8 mouse cellular contexts compared by ENCODE assay signal in genomic region chr8:85036381-85036717, GRCm38 (mm10). TPM values are rescaled to one million over a fixed set of nuclear protein-coding genes. Genes with fewer than 3 reads are reported as not detected.
DNase-seq lines count a peak whose midpoint lies in the region; ATAC-seq and TF ChIP-seq lines count a peak whose summit lies in the region.

No protein-coding gene starts in this region.

- peak overlapping the region; percentile 83 for H3K9ac ChIP-seq in heart, adult 2 months (ENCODE audit: low read depth, low read length)
- H3K9ac ChIP-seq in forebrain, embryonic 12.5 days, result peak overlapping the region; percentile 72
- peak overlapping the region; percentile 75 for H3K9ac ChIP-seq in liver, embryonic 15.5 days

- peaks cover 5% of the 10 kb centered on the region for H3K79me2 ChIP-seq in heart, adult 2 months (replicated peaks; ENCODE audit: control insufficient read depth, insufficient read depth, low read length)

- TF ChIP-seq EP300 in heart, adult 2 months (IDR thresholded peaks at IDR 0.05; ENCODE audit: insufficient read depth, low read depth, low read length), result no peak

- no peak for TF ChIP-seq CTCF in heart, adult 2 months (IDR thresholded peaks at IDR 0.05)

- peaks cover 9% of the 10 kb centered on the region for H3K36me3 ChIP-seq in heart, adult 2 months (ENCODE audit: control insufficient read depth, insufficient read depth, low read length)
- H3K36me3 ChIP-seq in forebrain, embryonic 12.5 days (replicated peaks), result peaks cover 46% of the 10 kb centered on the region
- peaks cover 51% of the 10 kb centered on the region for H3K36me3 ChIP-seq in liver, embryonic 15.5 days (replicated peaks)

- no peaks in the 10 kb centered on the region for H3K9me3 ChIP-seq in forebrain, embryonic 12.5 days
- no peaks in the 10 kb centered on the region for H3K9me3 ChIP-seq in liver, embryonic 15.5 days (replicated peaks)

- under 1% methylated on average over 9 of the region's 9 CpGs for WGBS in heart, adult 2 months
- 0% methylated on average over 9 of the region's 9 CpGs for WGBS in forebrain, embryonic 12.5 days
- WGBS in liver, embryonic 15.5 days (ENCODE audit: insufficient replicate concordance), result under 1% methylated on average over 9 of the region's 9 CpGs

- intact Hi-C loops in heart, adult 2 months (cut with DNase I), result loop anchor here (5.0 kb wide), 1 partner anchor 36 kb away; the partner anchor contains the start of gene Dhps

- peak overlapping the region; percentile 96 for H3K27ac ChIP-seq in heart, adult 2 months
- peak overlapping the region; percentile 84 for H3K27ac ChIP-seq in forebrain, embryonic 12.5 days
- H3K27ac ChIP-seq in liver, embryonic 15.5 days (replicated peaks), result peak overlapping the region; percentile 87

- H3K4me2 ChIP-seq in forebrain, embryonic 12.5 days, result peak overlapping the region; percentile 83
- H3K4me2 ChIP-seq in liver, embryonic 15.5 days, result peak overlapping the region; percentile 93

- peak; percentile 79; the same call in 1 of the 2 replicates for TF ChIP-seq POLR2A in heart, adult 2 months (IDR thresholded peaks at IDR 0.05; ENCODE audit: insufficient read depth, low read depth, low read length)

- no peaks in the 10 kb centered on the region for H3K27me3 ChIP-seq in heart, adult 2 months (ENCODE audit: control insufficient read depth, insufficient read depth, low read length)
- H3K27me3 ChIP-seq in forebrain, embryonic 12.5 days, result no peaks in the 10 kb centered on the region
- H3K27me3 ChIP-seq in liver, embryonic 15.5 days, result no peaks in the 10 kb centered on the region

- ATAC-seq in CD4-positive, CD25-positive, alpha-beta regulatory T cell, adult 4 months, result peak; percentile 20
- peak; percentile 45 for ATAC-seq in forebrain, embryonic 12.5 days (ENCODE audit: low FRiP score)
- ATAC-seq in liver, embryonic 15.5 days (ENCODE audit: insufficient read depth), result peak; percentile 27

- H3K4me1 ChIP-seq in heart, adult 2 months (ENCODE audit: control insufficient read depth, insufficient read depth, low read length), result peaks cover 7% of the 10 kb centered on the region
- H3K4me1 ChIP-seq in forebrain, embryonic 12.5 days, result peaks cover 37% of the 10 kb centered on the region
- H3K4me1 ChIP-seq in liver, embryonic 15.5 days (replicated peaks), result peaks cover 73% of the 10 kb centered on the region

- peak overlapping the region; percentile 76 for H3K4me3 ChIP-seq in heart, adult 2 months
- peak overlapping the region; percentile 83 for H3K4me3 ChIP-seq in forebrain, embryonic 12.5 days (replicated peaks)
- H3K4me3 ChIP-seq in liver, embryonic 15.5 days (replicated peaks), result peak overlapping the region; percentile 85

- DNase-seq in heart, adult 2 months, result no peak
- DNase-seq in heart, postnatal 4 days, result no peak
- no peak for DNase-seq in right cerebral cortex, adult 18-20 months
- no peak for DNase-seq in urinary bladder, postnatal 4 days (ENCODE audit: low spot score in 2 of 2)
- no peak for DNase-seq in kidney, postnatal 14 days

RNA-seq across cellular contexts. Expression of gene Tnpo2, which starts 0.4 kb away (rescaled TPM):
- total RNA-seq in heart, adult 2 months (2021), result 10 to 100 TPM; 26.8 to 28.4 TPM
- polyA plus RNA-seq in heart, adult 2 months (2012; rRNA removed), result 26.8 and 34.8 TPM in 2 replicates
- 10 to 100 TPM; 36.4 to 41.0 TPM for total RNA-seq in heart, postnatal 4 days (2021)
- 10 to 100 TPM; 15.0 to 30.1 TPM for polyA plus RNA-seq in CD4-positive, CD25-positive, alpha-beta regulatory T cell, adult 4 months (2017; shearing (Covaris generic))
- 45.1 and 50.7 TPM in 2 replicates for polyA plus RNA-seq in forebrain, embryonic 12.5 days (2016; fragmentation: Nextera tagmentation; extraction: Ambion mirVana)
- 19.3 and 20.5 TPM in 2 replicates for polyA plus RNA-seq in liver, embryonic 15.5 days (2015; fragmentation: Nextera tagmentation; extraction: Ambion mirVana)

RNA-seq across cellular contexts. Expression of gene Trir, which starts 9.7 kb away (rescaled TPM):
- total RNA-seq in heart, adult 2 months (2021), result 10 to 100 TPM; 81.5 to 94.1 TPM
- 47.2 and 54.3 TPM in 2 replicates for polyA plus RNA-seq in heart, adult 2 months (2012; rRNA removed)
- 100 to 1,000 TPM; 132 to 133 TPM for total RNA-seq in heart, postnatal 4 days (2021)
- polyA plus RNA-seq in CD4-positive, CD25-positive, alpha-beta regulatory T cell, adult 4 months (2017; shearing (Covaris generic)), result 10 to 100 TPM; 15.5 to 28.1 TPM
- polyA plus RNA-seq in forebrain, embryonic 12.5 days (2016; fragmentation: Nextera tagmentation; extraction: Ambion mirVana), result 156 and 175 TPM in 2 replicates
- 59.8 and 63.4 TPM in 2 replicates for polyA plus RNA-seq in liver, embryonic 15.5 days (2015; fragmentation: Nextera tagmentation; extraction: Ambion mirVana)

RNA-seq across cellular contexts. Expression of gene Asna1, which starts 11.3 kb away (rescaled TPM):
- 10 to 100 TPM; 58.5 to 71.8 TPM for total RNA-seq in heart, adult 2 months (2021)
- 104 and 133 TPM in 2 replicates for polyA plus RNA-seq in heart, adult 2 months (2012; rRNA removed)
- 10 to 100 TPM; 82.3 to 85.2 TPM for total RNA-seq in heart, postnatal 4 days (2021)
- polyA plus RNA-seq in CD4-positive, CD25-positive, alpha-beta regulatory T cell, adult 4 months (2017; shearing (Covaris generic)), result 10 to 100 TPM; 53.8 to 73.8 TPM
- polyA plus RNA-seq in forebrain, embryonic 12.5 days (2016; fragmentation: Nextera tagmentation; extraction: Ambion mirVana), result 140 TPM in 2 replicates
- polyA plus RNA-seq in liver, embryonic 15.5 days (2015; fragmentation: Nextera tagmentation; extraction: Ambion mirVana), result 59.7 and 59.9 TPM in 2 replicates

RNA-seq across cellular contexts. Expression of gene Best2, which starts 22.0 kb away (rescaled TPM):
- not detected for total RNA-seq in heart, adult 2 months (2021)
- polyA plus RNA-seq in heart, adult 2 months (2012; rRNA removed), result not detected in 2 replicates
- total RNA-seq in heart, postnatal 4 days (2021), result not detected
- polyA plus RNA-seq in CD4-positive, CD25-positive, alpha-beta regulatory T cell, adult 4 months (2017; shearing (Covaris generic)), result not detected
- not detected in 2 replicates for polyA plus RNA-seq in forebrain, embryonic 12.5 days (2016; fragmentation: Nextera tagmentation; extraction: Ambion mirVana)
- not detected in 2 replicates for polyA plus RNA-seq in liver, embryonic 15.5 days (2015; fragmentation: Nextera tagmentation; extraction: Ambion mirVana)

RNA-seq across cellular contexts. Expression of gene Fbxw9, which starts 23.5 kb away (rescaled TPM):
- 1 to 10 TPM; 2.4 to 2.5 TPM for total RNA-seq in heart, adult 2 months (2021)
- 9.3 and 10.5 TPM in 2 replicates for polyA plus RNA-seq in heart, adult 2 months (2012; rRNA removed)
- total RNA-seq in heart, postnatal 4 days (2021), result 10 to 100 TPM; 14.1 to 15.1 TPM
- 1 to 10 TPM; 3.2 to 4.9 TPM for polyA plus RNA-seq in CD4-positive, CD25-positive, alpha-beta regulatory T cell, adult 4 months (2017; shearing (Covaris generic))
- 32.1 and 33.7 TPM in 2 replicates for polyA plus RNA-seq in forebrain, embryonic 12.5 days (2016; fragmentation: Nextera tagmentation; extraction: Ambion mirVana)
- polyA plus RNA-seq in liver, embryonic 15.5 days (2015; fragmentation: Nextera tagmentation; extraction: Ambion mirVana), result 9.9 and 11.0 TPM in 2 replicates
